Mouse (Mus musculus): ENCODE results near the gene G6pc3.

GRCm38 (mm10) chr11:102145471-102146001, 43.9 kb upstream of the G6pc3 start, which contains the start of gene Nags:
- TF ChIP-seq CTCF (IDR thresholded peaks at IDR 0.05; ENCODE audit: low read depth, low read length) (no peak), POLR2A (IDR thresholded peaks at IDR 0.05; ENCODE audit: insufficient read depth, low read length) (no peak)

Measured in ES-Bruce4 (cell line).